Mouse (Mus musculus) hindbrain, embryonic 12.5 days (tissue): Measurements from ENCODE around the gene Arntl2. TPM values are rescaled to one million over a fixed set of nuclear protein-coding genes. Genes with fewer than 3 reads are reported as not detected.

Source experiments
- ATAC-seq: fragments of 200-750 bp; cut with Nextera tagmentation; 2 replicates; pipeline ENCODE4 v1.8.0; 2017; ENCODE audit warnings: moderate TSS enrichment; ENCODE audit not compliant: low FRiP score
- H3K27ac ChIP-seq: fragments of 300-500 bp; sonication (generic); 2 replicates; pipeline ENCODE4 v1.5.1; 2016; ENCODE audit warnings: mild to moderate bottlenecking
- H3K27me3 ChIP-seq: fragments of 300-500 bp; sonication (generic); 2 replicates; pipeline ENCODE4 v1.6.1; 2016; ENCODE audit warnings: mild to moderate bottlenecking
- H3K36me3 ChIP-seq: fragments of 300-500 bp; sonication (generic); 2 replicates; pipeline ENCODE4 v1.6.1; 2016; ENCODE audit warnings: mild to moderate bottlenecking
- H3K4me1 ChIP-seq: fragments of 300-500 bp; sonication (generic); 2 replicates; pipeline ENCODE4 v1.6.1; 2016
- H3K4me2 ChIP-seq: fragments of 300-500 bp; sonication (generic); replicated peaks from 2 replicates; pipeline ENCODE4 v1.6.1; 2016; ENCODE audit warnings: mild to moderate bottlenecking
- H3K4me3 ChIP-seq: fragments of 300-500 bp; sonication (generic); 2 replicates; pipeline ENCODE4 v1.5.1; 2016; ENCODE audit warnings: mild to moderate bottlenecking
- H3K9ac ChIP-seq: fragments of 300-500 bp; sonication (generic); 2 replicates; pipeline ENCODE4 v1.6.1; 2016; ENCODE audit warnings: mild to moderate bottlenecking, moderate library complexity
- H3K9me3 ChIP-seq: fragments of 300-500 bp; sonication (generic); replicated peaks from 2 replicates; pipeline ENCODE4 v1.6.1; 2016; ENCODE audit warnings: mild to moderate bottlenecking
- WGBS: fragments of 180-500 bp; shearing (Covaris S2); methylation state at CpG from one replicate; pipeline ENCODE4 v1.1.7; 2016; 5-methylcytosine and 5-hydroxymethylcytosine counted together
- polyA plus RNA-seq: library from polyadenylated mRNA; unstranded; fragments of >200 nt; fragmentation: Nextera tagmentation; extraction: Ambion mirVana; gene quantifications from 2 replicates; pipeline ENCODE4 v1.2.1, GENCODE M21; 2016

Arntl2 gene
- polyA plus RNA-seq, 1 experiment from 2014 or later = 2.2 TPM

GRCm38 (mm10) chr6:146835784-146836183 is 39.9 kb downstream of the Arntl2 start:
- H3K27me3 ChIP-seq = no peaks in the 10 kb centered on the region
- H3K4me2 ChIP-seq = no peak overlapping the region
- ATAC-seq = no peak
- H3K27ac ChIP-seq = no peak overlapping the region
- H3K4me1 ChIP-seq = peaks cover 3% of the 10 kb centered on the region; the same call in 1 of the 2 replicates
- no peak overlapping the region for H3K4me3 ChIP-seq
- H3K9ac ChIP-seq = no peak overlapping the region
- no peaks in the 10 kb centered on the region for H3K9me3 ChIP-seq
- no peaks in the 10 kb centered on the region for H3K36me3 ChIP-seq
- 30% methylated on average over 4 of the region's 4 CpGs for WGBS

GRCm38 (mm10) chr6:146837316-146837715 is 41.5 kb downstream of the Arntl2 start:
- no peak overlapping the region for H3K4me3 ChIP-seq
- no peaks in the 10 kb centered on the region for H3K36me3 ChIP-seq
- no peak overlapping the region for H3K9ac ChIP-seq
- H3K27ac ChIP-seq = no peak overlapping the region
- no peaks in the 10 kb centered on the region for H3K9me3 ChIP-seq
- no peaks in the 10 kb centered on the region for H3K27me3 ChIP-seq
- H3K4me2 ChIP-seq = no peak overlapping the region
- WGBS = 85% methylated on average over 7 of the region's 7 CpGs
- peaks cover 3% of the 10 kb centered on the region; the same call in 1 of the 2 replicates for H3K4me1 ChIP-seq
- no peak for ATAC-seq

GRCm38 (mm10) chr6:146838366-146838765 is 42.5 kb downstream of the Arntl2 start:
- no peak for ATAC-seq
- Histone ChIP-seq H3K27ac (no peak overlapping the region), H3K9me3 (no peaks in the 10 kb centered on the region), H3K4me3 (no peak overlapping the region), H3K27me3 (no peaks in the 10 kb centered on the region), H3K36me3 (no peaks in the 10 kb centered on the region), H3K9ac (no peak overlapping the region), H3K4me2 (no peak overlapping the region), H3K4me1 (peaks cover 3% of the 10 kb centered on the region; the same call in 1 of the 2 replicates)
- WGBS = 91% methylated on average over 5 of the region's 5 CpGs

GRCm38 (mm10) chr6:146838863-146839262 is 43.0 kb downstream of the Arntl2 start:
- Histone ChIP-seq H3K36me3 (no peaks in the 10 kb centered on the region), H3K27ac (no peak overlapping the region), H3K4me2 (no peak overlapping the region), H3K27me3 (no peaks in the 10 kb centered on the region), H3K4me1 (peaks cover 3% of the 10 kb centered on the region; the same call in 1 of the 2 replicates), H3K4me3 (no peak overlapping the region), H3K9me3 (no peaks in the 10 kb centered on the region), H3K9ac (no peak overlapping the region)
- WGBS = 87% methylated on average over 4 of the region's 4 CpGs
- ATAC-seq = no peak

GRCm38 (mm10) chr6:146844867-146845266 is 49.0 kb downstream of the Arntl2 start:
- H3K4me3 ChIP-seq = no peak overlapping the region
- H3K4me2 ChIP-seq = no peak overlapping the region
- H3K36me3 ChIP-seq = no peaks in the 10 kb centered on the region
- H3K27ac ChIP-seq = no peak overlapping the region
- no peak overlapping the region for H3K9ac ChIP-seq
- no peak for ATAC-seq
- H3K9me3 ChIP-seq = no peaks in the 10 kb centered on the region
- H3K27me3 ChIP-seq = no peaks in the 10 kb centered on the region
- 78% methylated on average over 6 of the region's 6 CpGs for WGBS
- no peaks in the 10 kb centered on the region for H3K4me1 ChIP-seq

GRCm38 (mm10) chr6:146845347-146845746 is 49.5 kb downstream of the Arntl2 start:
- no peak overlapping the region for H3K4me3 ChIP-seq
- H3K9me3 ChIP-seq = no peaks in the 10 kb centered on the region
- no peak overlapping the region for H3K27ac ChIP-seq
- ATAC-seq = no peak
- H3K36me3 ChIP-seq = no peaks in the 10 kb centered on the region
- no peak overlapping the region for H3K4me2 ChIP-seq
- no peak overlapping the region for H3K9ac ChIP-seq
- no peaks in the 10 kb centered on the region for H3K27me3 ChIP-seq
- no peaks in the 10 kb centered on the region for H3K4me1 ChIP-seq
- 75% methylated on average over 5 of the region's 5 CpGs for WGBS

GRCm38 (mm10) chr6:146845961-146846750 is 50.3 kb downstream of the Arntl2 start:
- Histone ChIP-seq H3K4me2 (no peak overlapping the region), H3K9ac (no peak overlapping the region), H3K4me3 (no peak overlapping the region), H3K9me3 (no peaks in the 10 kb centered on the region), H3K4me1 (no peaks in the 10 kb centered on the region), H3K27me3 (no peaks in the 10 kb centered on the region), H3K27ac (no peak overlapping the region), H3K36me3 (no peaks in the 10 kb centered on the region)
- 76% methylated on average over 15 of the region's 15 CpGs for WGBS
- no peak for ATAC-seq

- ATAC-seq = no peak
- no peak overlapping the region for H3K9ac ChIP-seq
- H3K4me2 ChIP-seq = no peak overlapping the region
- H3K4me3 ChIP-seq = no peak overlapping the region
- WGBS = 71% methylated on average over 3 of the region's 3 CpGs
- H3K4me1 ChIP-seq = no peaks in the 10 kb centered on the region
- no peaks in the 10 kb centered on the region for H3K27me3 ChIP-seq
- H3K36me3 ChIP-seq = no peaks in the 10 kb centered on the region
- no peak overlapping the region for H3K27ac ChIP-seq
- no peaks in the 10 kb centered on the region for H3K9me3 ChIP-seq
These were observed 51.5 kb downstream of the Arntl2 start for GRCm38 (mm10) chr6:146847402-146847801.

- no peak overlapping the region for H3K27ac ChIP-seq
- 79% methylated on average over 3 of the region's 3 CpGs for WGBS
- no peak overlapping the region for H3K4me2 ChIP-seq
- H3K27me3 ChIP-seq = no peaks in the 10 kb centered on the region
- ATAC-seq = no peak
- no peak overlapping the region for H3K9ac ChIP-seq
- H3K9me3 ChIP-seq = no peaks in the 10 kb centered on the region
- H3K36me3 ChIP-seq = no peaks in the 10 kb centered on the region
- H3K4me3 ChIP-seq = no peak overlapping the region
- H3K4me1 ChIP-seq = no peaks in the 10 kb centered on the region
These were observed 52.4 kb downstream of the Arntl2 start for GRCm38 (mm10) chr6:146848281-146848680.

GRCm38 (mm10) chr6:146850050-146850449 is 54.2 kb downstream of the Arntl2 start, which contains the start of gene Smco2:
TSS of gene Smco2 (plus strand) at chr6:146850104.
- Histone ChIP-seq H3K9me3 (no peaks in the 10 kb centered on the region), H3K4me3 (no peak within 1 kb of the TSS), H3K9ac (no peak within 1 kb of the TSS), H3K27ac (no peak within 1 kb of the TSS), H3K27me3 (no peaks in the 10 kb centered on the region), H3K36me3 (no peaks in the 10 kb centered on the region), H3K4me2 (no peak within 1 kb of the TSS), H3K4me1 (no peaks in the 10 kb centered on the region)
- no peak for ATAC-seq
- WGBS = 73% methylated on average over 4 of the region's 4 CpGs

GRCm38 (mm10) chr6:146851916-146852315 is 56.1 kb downstream of the Arntl2 start:
- H3K4me1 ChIP-seq = no peaks in the 10 kb centered on the region
- no peak overlapping the region for H3K27ac ChIP-seq
- no peaks in the 10 kb centered on the region for H3K9me3 ChIP-seq
- no peaks in the 10 kb centered on the region for H3K36me3 ChIP-seq
- H3K4me3 ChIP-seq = no peak overlapping the region
- WGBS = 82% methylated on average over 3 of the region's 3 CpGs
- H3K9ac ChIP-seq = no peak overlapping the region
- ATAC-seq = no peak
- H3K27me3 ChIP-seq = no peaks in the 10 kb centered on the region
- no peak overlapping the region for H3K4me2 ChIP-seq

GRCm38 (mm10) chr6:146852739-146853138 is 56.9 kb downstream of the Arntl2 start:
- Histone ChIP-seq H3K4me3 (no peak overlapping the region), H3K9me3 (no peaks in the 10 kb centered on the region), H3K9ac (no peak overlapping the region), H3K4me2 (no peak overlapping the region), H3K27me3 (no peaks in the 10 kb centered on the region), H3K36me3 (no peaks in the 10 kb centered on the region), H3K27ac (no peak overlapping the region), H3K4me1 (no peaks in the 10 kb centered on the region)
- WGBS = 89% methylated on average over 4 of the region's 4 CpGs
- ATAC-seq = no peak

GRCm38 (mm10) chr6:146855185-146855584 is 59.3 kb downstream of the Arntl2 start:
- no peak overlapping the region for H3K27ac ChIP-seq
- no peaks in the 10 kb centered on the region for H3K9me3 ChIP-seq
- ATAC-seq = no peak
- no peaks in the 10 kb centered on the region for H3K4me1 ChIP-seq
- no peak overlapping the region for H3K9ac ChIP-seq
- no peaks in the 10 kb centered on the region for H3K36me3 ChIP-seq
- H3K4me2 ChIP-seq = no peak overlapping the region
- no peaks in the 10 kb centered on the region for H3K27me3 ChIP-seq
- WGBS = 94% methylated on average over 9 of the region's 9 CpGs
- no peak overlapping the region for H3K4me3 ChIP-seq
